Comparison of ENCODE assay signal across 8 mouse cellular contexts in the genomic region with DNA sequence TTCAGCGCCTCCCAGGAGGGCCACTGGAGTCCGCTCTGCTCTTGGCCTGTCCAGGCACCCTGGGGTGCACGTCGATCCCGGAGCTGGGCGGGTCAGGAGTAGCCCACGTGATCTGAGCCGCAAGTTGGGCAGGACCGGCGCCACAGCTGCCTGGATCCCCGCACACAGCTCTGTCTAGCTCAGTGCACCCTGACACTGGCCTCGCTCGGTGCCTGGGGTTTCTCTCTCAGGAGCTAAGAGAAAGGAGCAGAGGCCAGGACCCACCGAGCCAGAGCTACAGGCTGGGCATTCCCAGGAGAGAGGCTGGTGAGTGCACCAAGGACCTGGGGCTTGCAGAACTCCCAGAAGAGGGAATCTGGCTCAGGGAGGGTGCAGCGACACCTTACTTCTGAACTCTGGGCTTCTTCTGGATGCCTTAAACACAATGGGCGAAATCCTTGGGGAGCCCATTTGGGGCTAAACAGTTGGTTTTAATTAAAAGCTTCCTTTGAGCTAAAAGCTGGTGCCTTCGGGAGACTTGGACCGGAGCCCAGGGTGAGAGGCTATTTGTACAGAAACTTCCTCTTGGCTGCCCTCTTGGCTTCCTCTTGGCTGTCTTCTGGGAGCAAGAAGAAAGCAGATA. TPM values are rescaled to one million over a fixed set of nuclear protein-coding genes. Genes with fewer than 3 reads are reported as not detected.
DNase-seq lines count a peak whose midpoint lies in the region; ATAC-seq and TF ChIP-seq lines count a peak whose summit lies in the region.

A gene (plus strand): TSS at position 138 of the 622 bp plus-strand sequence.

- no peak; the same call in 1 of the 2 replicates for ATAC-seq in heart, embryonic 14.5 days (ENCODE audit: insufficient number of reproducible peaks, insufficient read depth, low FRiP score, low read depth)
- peak; percentile 66; the same call in 1 of the 2 replicates for ATAC-seq in kidney, postnatal 0 days (replicated peaks; ENCODE audit: low FRiP score, low read depth)

- whole genome bisulfite sequencing in heart, embryonic 14.5 days, result 14% methylated on average over 18 of the region's 18 CpGs
- 13% methylated on average over 18 of the region's 18 CpGs for WGBS in kidney, postnatal 0 days

- H3K27ac ChIP-seq in brown adipose tissue, adult 24 weeks (replicated peaks; ENCODE audit: low read depth, low read length), result no peak within 1 kb of the TSS
- H3K27ac ChIP-seq in heart, embryonic 14.5 days (replicated peaks in 1 of 2; ENCODE audit: control insufficient read depth in 1 of 2, insufficient read depth in 1 of 2, low read depth in 2 of 2, low read length in 2 of 2), result 0 out of 4 replicates have a peak within 1 kb of the TSS, but pooled peaks of 1 of the 2 experiments have one; percentile 22
- no peak within 1 kb of the TSS for H3K27ac ChIP-seq in kidney, postnatal 0 days

- peak; percentile 45 to 55 for DNase-seq in adrenal gland, adult (ENCODE audit: inconsistent age in 2 of 2, low spot score in 1 of 2)
- DNase-seq in adrenal gland, postnatal 4 days (ENCODE audit: low spot score in 2 of 2), result no peak
- DNase-seq in kidney, postnatal 0 days (ENCODE audit: low spot score), result peak; percentile 49
- peak; percentile 82 for DNase-seq in lung, postnatal 36 days
- DNase-seq in testis, postnatal 14 days (ENCODE audit: low spot score), result peak; percentile 28
- DNase-seq in right cerebral cortex, adult 18-20 months, result no peak

- H3K4me2 ChIP-seq in heart, embryonic 14.5 days (ENCODE audit: low read length), result peak within 1 kb of the TSS; percentile 64
- H3K4me2 ChIP-seq in kidney, postnatal 0 days (ENCODE audit: low read length), result peak within 1 kb of the TSS; percentile 50

- no peaks in the 10 kb centered on the region for H3K36me3 ChIP-seq in heart, embryonic 14.5 days (ENCODE audit: control insufficient read depth, insufficient read depth, low read length)
- H3K36me3 ChIP-seq in kidney, postnatal 0 days (ENCODE audit: insufficient read depth, low read length), result no peaks in the 10 kb centered on the region

- peak within 1 kb of the TSS; percentile 57 for H3K9ac ChIP-seq in heart, embryonic 14.5 days (ENCODE audit: low read length)
- H3K9ac ChIP-seq in kidney, postnatal 0 days (ENCODE audit: low read depth, low read length), result peak within 1 kb of the TSS; percentile 27; the same call in 1 of the 2 replicates

- H3K9me3 ChIP-seq in heart, embryonic 14.5 days (ENCODE audit: control insufficient read depth, low read length), result peaks cover 8% of the 10 kb centered on the region
- H3K9me3 ChIP-seq in kidney, postnatal 0 days (replicated peaks; ENCODE audit: low read length), result no peaks in the 10 kb centered on the region; the same call in 1 of the 2 replicates

- peaks cover 13% of the 10 kb centered on the region; the same call in 1 of the 2 replicates for H3K27me3 ChIP-seq in heart, embryonic 14.5 days (ENCODE audit: control insufficient read depth, insufficient read depth, low read length)
- H3K27me3 ChIP-seq in kidney, postnatal 0 days (ENCODE audit: insufficient read depth, low read length), result no peaks in the 10 kb centered on the region

- no peak for TF ChIP-seq CTCF in kidney, postnatal 0 days (IDR thresholded peaks at IDR 0.05; ENCODE audit: low read depth)

- peaks cover 10% of the 10 kb centered on the region for H3K4me1 ChIP-seq in brown adipose tissue, adult 24 weeks (ENCODE audit: control insufficient read depth, insufficient read depth, insufficient read length, low read length)
- peaks cover 16 to 30% of the 10 kb centered on the region in 2 experiments for H3K4me1 ChIP-seq in heart, embryonic 14.5 days (ENCODE audit: control insufficient read depth in 2 of 2, insufficient read depth in 2 of 2, low read length in 2 of 2)
- peaks cover 10% of the 10 kb centered on the region; the same call in 1 of the 2 replicates for H3K4me1 ChIP-seq in kidney, postnatal 0 days (replicated peaks; ENCODE audit: insufficient read depth, low read length)

- peak within 1 kb of the TSS; percentile 48 for H3K4me3 ChIP-seq in brown adipose tissue, adult 24 weeks (ENCODE audit: insufficient read depth, low read depth, low read length)
- peak within 1 kb of the TSS; percentile 7 to 20; a peak in 3 of 4 replicates for H3K4me3 ChIP-seq in heart, embryonic 14.5 days (ENCODE audit: control insufficient read depth in 1 of 2, insufficient read depth in 1 of 2, low read depth in 1 of 2, low read length in 2 of 2)
- 0 out of 2 replicates have a peak within 1 kb of the TSS, but pooled peaks have one; percentile 7 for H3K4me3 ChIP-seq in kidney, postnatal 0 days (replicated peaks; ENCODE audit: low read depth, low read length)

RNA-seq across cellular contexts. Expression of the gene that starts here (rescaled TPM):
- total RNA-seq in adrenal gland, postnatal 4 days (2021), result 1 to 10 TPM; 1.6 to 2.2 TPM
- 1.1 and 1.3 TPM in 2 replicates for polyA plus RNA-seq in brown adipose tissue, adult 24 weeks (2012; ENCODE audit: insufficient read depth, insufficient read length, missing spikeins)
- polyA plus RNA-seq in heart, embryonic 14.5 days (2014; fragmentation: Nextera tagmentation; extraction: Ambion mirVana), result 0.24 and 0.36 TPM in 2 replicates
- polyA plus RNA-seq in kidney, postnatal 0 days (2015; fragmentation: Nextera tagmentation; extraction: Ambion mirVana), result 0.34 and 0.93 TPM in 2 replicates

Comparison
In these comparisons a context has a peak if more than half of its experiments do, and no peak if none do; other contexts are left out.
1. DNase-seq: peak in adrenal gland, adult (2 of 2), lung, postnatal 36 days (single experiment) and testis, postnatal 14 days (single experiment); none in adrenal gland, postnatal 4 days (0 of 2) and right cerebral cortex, adult 18-20 months (single experiment).
2. Peak in DNase-seq, ATAC-seq, H3K4me3 ChIP-seq, H3K9ac ChIP-seq and H3K4me2 ChIP-seq in kidney, postnatal 0 days; RNA of the gene not detected or under 1 TPM.
3. Peak in every context shown above with its lines, with median percentiles within 50 percentile points of each other: H3K4me3 ChIP-seq.